Mouse (Mus musculus): ENCODE results near the gene Cbx6.
A peak's percentile ranks its signal among the peaks of the same experiment; 100 is the strongest.

GRCm38 (mm10) chr15:79883352-79883822 lies 48.9 kb upstream of the Cbx6 start:
- TF ChIP-seq CTCF (IDR thresholded peaks at IDR 0.05; ENCODE audit: insufficient read depth, low read depth, low read length) (peak; percentile 95), POLR2A (IDR thresholded peaks at IDR 0.05; ENCODE audit: insufficient read depth, low read depth, low read length) (peak; percentile 80)
